Mouse (Mus musculus): Measurements from ENCODE around the gene Bzw2. TPM values are rescaled to one million over a fixed set of nuclear protein-coding genes. Genes with fewer than 3 reads are reported as not detected.
"Not testable (repeated sequence)": the region's sequence is repeated elsewhere in the genome, so short reads cannot be mapped to it uniquely, and the experiment has no call there.

Bzw2 gene
- total RNA-seq (2021), result 100 to 1,000 TPM; 140 to 147 TPM
- long read RNA-seq, transcript Bzw2-201 (12 exons, 1,871 nt), result major isoform, 121 of 134 reads
- long read RNA-seq, partial matches to known transcripts, result 4 of 134 reads
- long read RNA-seq, other reads (novel, unspliced or antisense), result 8 of 134 reads

DNA sequence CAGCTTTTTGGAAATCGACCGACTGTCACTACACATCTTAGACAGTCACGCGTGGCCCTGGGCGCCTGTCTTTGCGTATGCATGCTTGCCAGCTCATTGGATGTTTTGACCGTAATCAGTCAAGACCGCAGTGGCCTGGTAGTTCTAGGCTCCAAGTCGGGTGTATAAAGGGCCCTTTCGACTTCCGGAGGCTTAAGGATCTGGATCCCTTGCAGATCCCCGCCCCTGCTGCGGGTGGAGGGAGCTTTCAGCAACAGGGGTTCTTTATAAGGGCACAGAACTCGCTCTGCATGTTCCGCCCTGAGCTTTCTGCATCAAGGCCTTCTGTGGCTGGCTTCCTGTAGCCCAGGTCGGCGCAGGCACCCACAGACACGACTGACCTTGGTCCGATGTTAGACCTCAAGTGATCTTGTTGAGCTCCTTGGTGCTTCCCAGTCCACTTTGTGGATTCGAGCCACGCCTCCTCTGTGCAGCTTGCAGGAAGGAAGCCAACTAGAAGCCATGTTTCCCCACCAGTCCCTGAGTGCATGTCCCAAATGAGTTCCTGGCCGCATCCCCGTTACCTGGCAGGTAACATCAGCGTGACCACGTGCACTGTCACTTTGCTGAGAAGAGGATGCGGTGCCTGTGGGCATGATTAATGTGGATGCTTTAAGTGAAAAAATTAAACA is at the start of gene Bzw2:
Gene Bzw2, minus strand, starts transcription at position 443 of the 671 bp plus-strand sequence.
- DNase-seq (ENCODE audit: low spot score in 2 of 2), result peak; percentile 60 to 74

DNA sequence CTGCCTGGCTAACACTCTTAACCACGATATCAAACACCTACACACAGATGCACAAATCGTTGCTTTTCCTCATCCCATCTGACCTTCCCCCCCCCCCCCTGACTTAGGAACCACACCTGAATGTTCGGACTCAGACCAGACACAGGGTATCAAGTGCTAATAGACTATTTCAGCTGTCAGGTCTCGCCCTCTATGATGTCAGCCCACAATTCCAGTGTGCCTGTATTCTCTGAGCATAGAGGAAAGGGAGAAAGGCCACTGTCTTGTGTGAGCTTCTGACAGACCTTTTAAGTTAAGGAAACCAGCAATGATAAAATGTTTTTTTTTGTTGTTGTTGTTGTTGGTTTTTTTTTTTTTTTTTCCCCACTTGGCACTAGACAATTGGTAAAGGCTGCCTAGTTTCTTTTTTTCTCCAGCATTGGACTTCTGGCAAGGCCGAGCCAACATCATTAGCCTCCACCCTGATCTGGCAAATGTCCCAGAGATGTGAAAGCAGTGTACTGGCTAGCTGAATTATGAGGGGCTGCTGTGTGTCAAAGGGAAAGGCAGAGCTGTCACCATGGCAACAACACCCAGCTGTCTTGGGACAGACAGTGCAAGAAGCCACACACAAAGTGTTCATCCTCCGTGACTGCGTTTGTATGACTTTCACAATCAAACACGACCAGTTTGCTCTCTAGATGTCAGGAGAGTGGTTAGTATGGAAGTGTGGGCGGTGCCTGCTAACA is 49.4 kb upstream of the Bzw2 start:
- DNase-seq (ENCODE audit: low spot score in 2 of 2), result peak; percentile 51 to 55

DNA sequence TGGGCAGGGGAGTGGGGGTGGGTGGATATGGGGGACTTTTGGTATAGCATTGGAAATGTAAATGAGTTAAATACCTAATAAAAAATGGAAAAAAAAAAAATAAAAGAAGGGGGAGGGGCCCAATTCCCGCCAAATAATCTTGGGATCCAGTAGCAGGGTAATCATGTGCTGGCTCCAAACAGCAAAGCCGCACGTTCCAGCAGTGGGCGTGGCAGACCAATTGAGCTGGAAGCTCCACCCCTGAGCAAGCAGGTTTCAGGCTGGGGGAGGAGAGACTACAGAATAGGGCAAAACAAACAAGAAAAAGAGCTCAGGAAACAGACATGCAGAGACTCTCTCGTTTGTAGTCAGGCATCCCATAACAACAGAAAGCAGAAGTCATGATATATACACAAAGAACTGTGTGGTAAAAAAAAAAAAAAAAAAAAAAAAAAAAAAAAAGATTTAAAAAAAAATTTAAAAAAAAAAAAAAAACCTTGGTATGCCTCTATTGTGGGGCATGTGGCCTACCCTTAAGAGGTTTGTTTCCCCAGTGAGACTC is 47.8 kb upstream of the Bzw2 start:
- not testable (repeated sequence) for DNase-seq (ENCODE audit: low spot score in 2 of 2)

DNA sequence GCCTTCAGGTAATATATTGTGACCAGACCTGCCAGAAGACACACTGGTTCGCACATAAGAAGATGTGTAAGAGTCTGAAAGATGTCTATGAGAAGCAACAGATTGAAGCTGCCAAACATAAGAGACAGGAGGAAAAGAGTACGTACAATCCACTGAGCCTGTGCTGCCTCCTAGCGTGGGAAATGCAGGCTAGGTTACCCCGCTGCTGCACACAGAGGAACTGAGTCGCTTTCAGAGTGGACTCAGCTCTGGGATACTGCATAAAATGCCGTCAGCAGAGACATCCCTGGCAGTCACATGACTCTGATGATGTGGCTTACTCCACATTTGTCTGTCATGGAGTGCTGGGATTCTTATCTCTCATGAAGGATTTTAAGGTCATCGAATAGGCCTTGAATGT is 37.1 kb upstream of the Bzw2 start:
- DNase-seq (ENCODE audit: low spot score in 2 of 2), result no peak

DNA sequence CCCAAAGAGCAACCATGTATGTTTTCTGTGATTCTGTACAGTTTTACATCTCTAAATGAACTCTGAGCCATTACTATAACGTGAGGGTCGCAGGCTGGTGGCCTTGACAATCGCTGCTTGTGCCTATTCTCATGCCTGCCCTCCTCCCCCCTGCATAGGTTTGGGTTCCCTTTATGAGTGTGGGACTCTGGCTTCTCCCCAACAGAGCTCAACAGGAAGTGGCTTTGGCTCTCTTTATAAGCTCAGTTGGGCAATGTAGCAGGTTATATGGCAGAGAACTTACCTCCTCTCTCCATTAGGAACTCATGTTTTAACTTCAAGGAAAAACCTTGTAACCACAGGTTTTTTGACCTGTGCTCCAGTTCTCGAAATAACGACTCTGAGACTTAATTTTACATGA is 32.5 kb upstream of the Bzw2 start:
- DNase-seq (ENCODE audit: low spot score in 2 of 2), result no peak

DNA sequence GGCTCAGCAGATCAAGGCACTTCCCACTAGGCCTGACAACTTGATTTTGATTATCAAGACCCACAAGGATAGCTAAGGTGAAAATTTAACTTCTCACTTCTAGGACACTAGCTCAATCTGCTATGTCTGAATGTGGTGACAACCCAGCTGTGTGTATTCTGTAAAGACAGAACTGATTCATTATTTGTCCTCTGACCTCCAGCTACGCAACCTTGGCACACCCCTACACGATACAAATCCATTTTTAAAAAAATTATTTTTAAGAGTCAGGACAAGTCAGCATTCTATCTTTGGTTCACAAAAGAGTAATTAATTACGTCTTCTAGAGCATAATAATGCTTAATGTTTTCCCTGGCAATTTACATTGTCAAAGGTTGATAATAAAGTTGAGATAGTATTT is 31.7 kb upstream of the Bzw2 start:
- no peak for DNase-seq (ENCODE audit: low spot score in 2 of 2)

DNA sequence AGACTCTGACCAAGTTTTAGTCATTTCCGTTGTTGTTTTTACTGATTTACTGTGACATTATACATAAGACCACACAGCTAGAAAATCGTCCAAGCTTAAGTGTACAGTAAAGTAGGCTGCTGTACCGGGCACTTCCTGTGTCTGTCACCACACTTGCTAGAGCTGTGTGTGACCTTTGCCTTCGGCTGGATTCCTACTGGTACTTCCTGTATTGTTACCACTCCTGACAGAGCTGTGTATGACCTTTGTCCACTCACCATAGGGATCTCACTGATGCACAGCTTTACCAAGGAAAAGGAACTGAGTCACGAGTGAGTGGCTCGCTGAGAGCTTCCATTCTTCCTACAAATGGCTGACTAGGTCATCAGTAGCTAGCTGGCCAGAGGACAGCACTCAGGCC is 29.2 kb upstream of the Bzw2 start:
- no peak for DNase-seq (ENCODE audit: low spot score in 2 of 2)

DNA sequence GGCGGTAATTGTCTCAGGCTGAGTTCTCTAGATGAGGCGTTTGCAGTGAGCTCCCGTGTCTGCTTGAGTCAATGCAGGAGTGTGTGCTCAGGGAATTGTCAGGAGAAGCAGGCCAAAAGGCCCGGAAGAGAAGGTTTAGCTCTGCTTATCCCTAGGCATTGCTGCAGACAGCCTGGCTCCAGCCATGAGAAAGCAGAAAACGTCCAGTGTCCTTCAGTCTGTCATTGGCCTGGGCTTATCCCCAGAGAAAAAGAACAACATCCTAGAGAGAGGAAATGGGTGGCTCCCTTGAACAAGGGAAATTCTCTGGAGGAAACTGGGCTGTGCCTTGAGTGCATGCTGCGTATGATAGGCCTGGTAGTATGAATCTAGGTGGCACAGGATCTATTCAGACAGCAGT is 24.7 kb upstream of the Bzw2 start:
- DNase-seq (ENCODE audit: low spot score in 2 of 2), result no peak

DNA sequence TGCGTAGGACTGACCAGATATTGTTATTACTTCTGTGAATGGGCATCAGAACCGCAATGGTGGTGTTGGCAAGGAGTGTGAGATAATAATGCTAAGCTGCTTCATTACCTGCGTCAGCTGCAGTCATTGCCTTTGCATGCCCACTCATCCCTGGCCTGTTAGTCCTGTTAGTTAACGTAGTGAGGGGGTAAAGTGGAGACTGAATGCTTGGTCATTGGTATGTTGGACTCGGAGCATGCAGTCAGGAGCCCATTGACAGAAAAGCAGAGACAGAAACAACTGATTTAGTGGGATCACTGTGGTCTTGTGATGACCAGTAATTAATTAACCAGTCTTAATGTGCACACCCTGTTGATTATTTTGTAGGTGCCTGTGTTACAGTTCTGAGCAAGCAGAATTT is 19.3 kb upstream of the Bzw2 start:
- no peak for DNase-seq (ENCODE audit: low spot score in 2 of 2)

DNA sequence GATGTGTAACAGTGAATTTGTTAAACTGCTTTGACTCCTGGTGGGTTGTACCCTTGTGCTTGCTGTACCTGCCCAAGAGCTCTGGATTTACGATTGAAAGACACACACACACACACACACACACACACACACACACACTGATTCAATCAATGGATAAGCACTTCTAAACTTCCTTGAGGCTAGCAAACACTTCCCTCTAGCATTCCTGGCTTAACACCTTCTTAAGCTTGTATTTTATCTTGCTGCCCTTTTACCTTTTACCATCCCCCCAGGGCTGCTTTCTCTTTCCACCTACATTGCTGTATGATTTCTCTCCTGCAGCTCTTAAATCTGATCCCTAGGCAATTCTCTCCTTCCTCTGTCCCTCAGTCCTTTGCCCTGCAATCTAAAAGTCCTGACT is 7.4 kb upstream of the Bzw2 start:
- DNase-seq (ENCODE audit: low spot score in 2 of 2), result no peak

DNA sequence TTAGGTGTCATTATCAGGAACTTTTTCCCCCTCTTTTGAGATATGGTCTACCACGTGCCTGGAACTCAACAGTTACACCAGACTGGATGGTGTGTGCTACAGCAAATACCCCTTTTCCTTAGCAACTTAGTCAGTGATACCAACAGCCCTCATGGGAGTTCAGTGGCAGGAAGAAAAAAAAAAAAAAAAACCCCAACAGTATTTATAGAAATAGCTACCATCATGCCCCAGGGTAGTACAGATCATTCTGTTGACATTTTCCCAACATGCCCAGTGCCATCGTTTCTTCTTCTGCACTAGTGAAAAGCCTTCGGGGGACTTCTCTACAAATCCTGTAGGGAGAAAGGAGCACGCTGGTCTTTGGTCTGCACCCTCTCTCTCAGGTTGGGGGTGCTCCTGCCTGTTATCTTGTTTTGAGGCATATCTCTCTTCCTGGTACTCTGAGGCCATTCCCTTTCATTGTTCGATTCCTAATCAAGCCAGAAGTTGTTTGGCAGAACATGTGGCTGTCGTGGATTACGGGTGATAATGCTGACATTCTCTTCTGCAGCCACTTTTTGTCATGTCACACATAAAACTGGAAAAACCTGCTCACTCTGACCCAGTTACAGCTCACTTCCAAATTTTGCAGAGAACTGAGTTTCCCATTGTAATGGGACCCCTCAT is 6.4 kb upstream of the Bzw2 start:
- no peak for DNase-seq (ENCODE audit: low spot score in 2 of 2)

DNA sequence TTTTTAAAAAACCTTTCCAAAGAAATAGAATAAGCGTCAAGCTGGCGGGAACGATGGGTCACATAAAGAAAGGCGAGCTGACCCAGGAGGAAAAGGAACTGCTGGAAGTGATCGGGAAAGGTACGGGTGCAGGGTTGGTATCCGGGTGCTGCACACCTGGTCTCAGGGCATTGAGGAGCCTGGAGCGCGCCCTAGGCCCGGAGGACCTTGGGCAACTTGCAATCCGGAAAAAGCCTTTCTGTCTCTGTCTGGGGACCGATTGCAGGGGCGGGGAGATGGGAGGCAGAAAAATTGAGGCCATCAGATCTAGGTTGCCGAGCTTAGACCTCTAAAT is 609 bp downstream of the Bzw2 start:
- peak in 1 of 2 experiments; percentile 67 for DNase-seq (ENCODE audit: low spot score in 2 of 2)

DNA sequence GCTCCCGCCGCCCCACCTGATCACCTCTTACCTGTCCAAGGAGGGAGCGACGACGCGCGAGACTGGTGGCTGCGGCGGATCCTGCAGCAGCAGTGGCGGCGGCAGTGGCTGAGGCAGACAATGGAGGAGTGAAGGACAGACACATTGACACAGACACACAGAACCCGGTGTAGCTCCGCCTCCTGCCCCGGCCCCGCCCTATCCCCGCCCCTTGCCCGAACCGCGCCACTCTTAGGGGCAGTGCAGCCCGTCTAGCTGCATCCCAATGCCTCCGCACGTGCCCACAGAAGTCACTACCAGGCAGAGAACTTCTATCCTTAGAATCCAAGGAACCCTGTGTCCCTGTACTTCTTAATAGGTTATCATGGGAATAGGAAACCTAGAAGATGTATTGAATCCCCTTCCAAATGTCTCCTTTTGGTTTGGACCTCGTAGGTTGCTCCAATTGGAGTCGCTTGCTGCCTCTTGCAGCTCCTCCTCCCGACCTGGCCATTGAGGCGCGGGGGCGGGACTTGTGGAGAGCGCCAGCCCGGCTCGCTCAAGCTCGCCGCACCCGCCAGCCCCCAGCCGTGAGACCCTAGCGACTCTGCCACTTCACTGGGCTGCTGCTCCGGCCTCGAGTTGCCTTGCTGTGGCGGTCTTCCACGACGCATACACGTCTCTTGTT is 1.1 kb downstream of the Bzw2 start, which contains the start of gene Ankmy2:
Gene Ankmy2, plus strand, starts transcription at position 478 of the 667 bp plus-strand sequence.
- DNase-seq (ENCODE audit: low spot score in 2 of 2), result peak; percentile 86 to 92

DNA sequence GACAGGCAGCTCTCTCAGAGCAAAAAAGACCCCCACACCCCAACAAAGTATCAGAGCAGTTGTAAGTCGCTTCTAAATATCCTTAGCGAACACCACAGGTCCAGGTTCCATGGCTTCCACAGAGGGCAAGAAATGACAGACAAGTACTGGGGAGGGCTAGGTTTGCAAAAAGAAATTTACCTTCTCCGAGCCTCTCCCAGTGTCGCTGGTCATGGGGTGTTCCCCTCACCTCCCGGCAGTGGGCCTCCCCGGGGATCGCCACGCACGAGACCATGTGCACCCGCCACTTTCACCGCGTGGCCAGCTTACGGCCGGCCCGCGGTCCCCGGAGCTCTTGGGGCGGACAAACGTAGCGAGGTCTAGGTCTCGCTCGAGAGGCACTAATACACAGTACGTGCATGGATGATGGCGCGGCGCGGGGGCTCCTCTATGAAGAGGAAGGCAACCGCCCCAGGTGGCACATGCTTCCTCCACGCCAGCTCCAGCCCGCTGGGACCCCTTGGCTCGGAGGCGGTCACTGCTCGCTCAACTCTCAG is 1.7 kb downstream of the Bzw2 start:
- no peak for DNase-seq (ENCODE audit: low spot score in 2 of 2)

DNA sequence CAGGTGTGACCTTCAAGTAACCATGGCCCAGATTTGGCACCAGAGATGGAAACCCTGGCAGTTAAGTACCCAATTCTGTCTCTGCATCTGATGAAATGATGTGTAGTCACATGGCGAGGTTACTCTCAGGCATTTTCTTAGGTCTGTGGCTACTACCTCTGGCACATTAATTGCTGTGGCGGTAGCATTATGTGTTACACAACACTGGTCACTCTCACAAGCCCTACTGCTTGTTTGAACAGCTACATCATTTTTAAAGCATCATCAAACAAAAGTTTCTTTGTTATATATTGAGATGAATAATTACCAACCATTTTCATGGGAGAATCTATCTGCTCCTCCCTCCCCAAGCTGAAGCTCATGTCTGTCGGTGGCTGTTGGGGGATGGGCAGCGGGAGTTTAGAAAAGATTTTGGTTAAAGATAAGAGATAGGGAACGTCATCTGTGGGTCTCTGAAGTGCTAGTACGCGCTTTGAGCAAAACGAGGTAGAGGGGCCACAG is 2.7 kb downstream of the Bzw2 start:
- peak; percentile 46 to 51 for DNase-seq (ENCODE audit: low spot score in 2 of 2)

DNA sequence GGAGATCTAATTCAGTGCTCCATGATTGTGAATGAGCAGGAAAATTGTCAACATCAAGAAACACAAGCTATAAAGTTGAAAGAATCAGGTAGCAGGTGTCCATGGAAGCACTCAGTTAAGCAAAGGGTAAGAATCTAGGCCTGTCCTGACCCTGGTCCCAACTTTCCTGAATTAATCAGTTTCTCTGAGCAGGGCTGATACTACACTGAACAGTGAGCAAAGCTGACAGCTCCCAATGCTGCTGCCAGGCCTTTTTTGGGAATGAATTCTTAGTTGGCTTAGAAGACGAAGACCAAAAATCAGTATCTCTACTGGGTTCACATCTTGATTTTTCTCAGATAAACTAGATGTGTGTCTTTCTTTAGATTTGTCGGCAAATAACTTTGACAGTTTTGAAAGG is 7.1 kb downstream of the Bzw2 start:
- DNase-seq (ENCODE audit: low spot score in 2 of 2), result no peak

DNA sequence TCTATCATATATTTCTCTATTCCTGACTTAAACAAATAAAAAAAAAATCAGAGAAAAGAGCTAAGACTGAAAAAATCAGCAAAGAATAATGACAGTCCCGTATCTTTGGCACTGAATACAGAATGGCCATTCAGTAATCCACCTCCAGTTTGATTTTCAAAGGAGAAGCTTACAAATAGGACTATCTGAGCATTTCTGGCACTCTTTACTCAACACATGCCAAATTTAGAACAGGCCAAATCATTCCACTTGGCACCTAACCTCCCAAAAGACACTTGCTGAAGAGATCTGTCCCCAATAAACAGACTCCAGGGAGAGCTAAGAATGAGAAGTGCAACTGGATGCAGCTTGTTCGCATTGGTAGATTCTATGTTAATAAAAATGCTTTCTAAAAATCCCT is 7.6 kb downstream of the Bzw2 start:
- DNase-seq (ENCODE audit: low spot score in 2 of 2), result no peak

DNA sequence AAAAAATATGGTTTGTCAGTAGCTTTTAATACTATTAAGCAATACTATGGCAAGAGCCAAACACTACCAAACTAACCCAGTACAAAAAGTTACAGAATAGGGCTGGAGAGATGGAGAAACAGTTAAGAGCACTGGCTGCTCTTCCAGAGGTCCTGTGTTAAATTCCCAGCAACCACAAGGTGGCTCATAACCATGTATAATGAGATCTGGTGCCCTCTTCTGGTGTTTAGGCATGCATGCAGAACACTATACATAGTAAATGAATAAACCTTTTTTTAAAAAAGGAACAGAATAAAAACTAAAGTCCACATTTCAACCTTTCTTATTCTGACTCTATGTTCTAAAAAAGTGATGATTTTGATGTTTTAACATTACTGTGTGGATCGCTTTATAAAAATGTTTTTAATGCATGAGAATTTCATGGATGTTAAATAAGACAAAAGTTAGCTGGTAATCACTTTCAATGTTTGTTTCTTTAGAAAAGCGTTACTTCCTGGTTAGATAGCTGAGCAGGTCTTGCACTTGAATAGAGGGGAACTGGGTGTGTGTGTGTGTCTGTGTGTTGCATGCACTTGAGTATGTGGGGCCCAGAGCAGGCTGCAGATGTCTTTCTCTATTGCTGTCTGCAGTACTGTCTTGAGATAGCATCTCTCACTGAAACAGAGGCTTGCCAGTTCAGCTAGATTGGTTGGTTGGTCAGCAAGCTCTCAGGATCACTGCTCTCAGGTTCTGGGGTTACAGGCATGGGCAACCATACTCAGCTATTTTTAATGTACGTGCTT is 11.5 kb downstream of the Bzw2 start:
- DNase-seq (ENCODE audit: low spot score in 2 of 2), result no peak

DNA sequence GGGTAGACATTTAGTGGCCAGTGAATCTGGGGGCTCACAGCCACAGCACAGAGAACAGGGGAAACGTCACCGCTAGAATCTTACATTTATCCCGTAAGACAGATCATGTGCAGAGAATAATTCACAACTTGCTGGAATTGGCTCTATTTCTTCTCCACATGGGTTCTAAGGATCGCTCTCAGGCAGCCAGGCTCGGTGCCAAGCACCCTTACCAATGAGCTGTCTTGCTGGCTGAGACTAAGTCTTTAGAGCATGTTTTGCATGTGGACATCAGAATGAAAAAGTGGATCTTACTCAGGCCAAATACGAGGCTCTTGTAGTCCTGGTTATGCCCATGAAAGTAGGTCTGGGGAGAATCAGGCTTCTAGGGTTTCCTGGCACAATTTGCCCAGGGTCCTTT is 17.5 kb downstream of the Bzw2 start:
- DNase-seq (ENCODE audit: low spot score in 2 of 2), result peak in 1 of 2 experiments; percentile 38

DNA sequence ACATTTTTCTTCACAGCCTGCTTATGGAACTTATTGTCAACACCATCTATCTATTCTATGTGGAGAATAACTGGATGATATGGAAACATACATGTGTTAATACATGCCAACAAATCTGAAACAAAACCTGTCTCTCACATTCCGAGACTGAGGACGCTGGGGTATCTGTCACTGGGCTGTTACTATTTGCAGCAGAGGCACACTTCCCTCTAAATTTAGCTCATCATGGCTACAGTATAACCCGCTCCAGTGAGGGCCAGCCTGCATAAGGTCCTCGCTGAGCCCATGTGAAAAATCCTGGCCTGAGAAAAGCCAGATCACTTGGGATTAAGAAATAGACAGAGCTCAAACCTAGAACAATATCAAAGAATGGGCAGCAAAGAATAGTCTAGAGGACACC is 20.7 kb downstream of the Bzw2 start:
- DNase-seq (ENCODE audit: low spot score in 2 of 2), result no peak

All from layer of hippocampus, postnatal 10 days (tissue).